26 mouse cellular contexts compared by ENCODE assay signal in the genomic region with DNA sequence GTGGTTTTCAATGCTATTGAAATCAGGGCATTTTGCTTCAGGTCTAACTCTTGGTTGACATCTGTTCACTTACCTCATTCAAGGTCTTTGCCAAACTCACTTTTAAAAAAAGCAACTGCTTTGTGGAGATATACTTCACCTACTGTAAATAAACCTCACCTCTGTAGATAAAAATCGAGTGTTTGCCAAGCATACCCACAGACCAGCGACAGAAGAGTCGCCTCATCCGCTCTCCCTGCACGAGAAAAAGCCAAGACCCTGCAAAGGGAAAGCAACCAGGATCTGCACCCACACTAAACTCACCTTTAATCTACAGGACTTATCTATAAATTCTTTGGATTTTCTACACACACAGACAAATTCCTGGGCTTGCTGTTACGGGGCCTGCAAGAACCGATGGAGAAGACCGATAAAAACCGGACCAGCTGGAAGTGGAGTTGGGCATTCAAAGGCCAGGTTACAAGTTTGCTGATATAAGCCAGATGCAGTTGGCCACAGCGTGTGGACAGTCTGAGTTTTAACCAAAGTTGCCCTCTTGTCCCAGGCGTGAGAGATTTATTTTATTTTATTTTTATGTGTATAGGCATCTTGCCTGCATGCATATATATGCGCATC. TPM values are rescaled to one million over a fixed set of nuclear protein-coding genes. Genes with fewer than 3 reads are reported as not detected.
DNase-seq lines count a peak whose midpoint lies in the region; ATAC-seq and TF ChIP-seq lines count a peak whose summit lies in the region.
"Had no signal": no experiment of that assay in that cellular context is flagged by ENCODE, and none has a peak within 500 bp of the region (broad histone marks: within the 10 kb centered on the region; RNA-seq: fewer than 3 reads in every experiment).

No protein-coding gene starts in this region.

- ATAC-seq in kidney, embryonic 15.5 days (replicated peaks; ENCODE audit: low FRiP score) = no peak
- no peak for ATAC-seq in lung, embryonic 14.5 days (ENCODE audit: insufficient read depth)
- ATAC-seq: CD4-positive, CD25-positive, alpha-beta regulatory T cell, adult 4 months; forebrain, embryonic 16.5 days; hindbrain, postnatal 0 days; intestine, embryonic 15.5 days had no signal

- H3K4me1 ChIP-seq in kidney, embryonic 15.5 days = peaks cover 47% of the 10 kb centered on the region
- peaks cover 30% of the 10 kb centered on the region for H3K4me1 ChIP-seq in lung, embryonic 14.5 days (ENCODE audit: insufficient read depth)

- H3K27ac ChIP-seq in kidney, embryonic 15.5 days = peak overlapping the region; percentile 48
- peak overlapping the region; percentile 84 for H3K27ac ChIP-seq in lung, embryonic 14.5 days (ENCODE audit: low read depth)
- H3K27ac ChIP-seq: embryonic facial prominence, embryonic 12.5 days; gastrocnemius, adult 2 months; heart, adult 2 months; hindbrain, postnatal 0 days; neural tube, embryonic 15.5 days had no signal

- no peak for DNase-seq in kidney, postnatal 36 days
- peak; percentile 51 for DNase-seq in lung, embryonic 14.5 days
- no peak for DNase-seq in lung, postnatal 14 days
- peak; percentile 73 for DNase-seq in urinary bladder, postnatal 14 days (ENCODE audit: low spot score)
- no peak for DNase-seq in urinary bladder, postnatal 4 days (ENCODE audit: low spot score in 2 of 2)
- DNase-seq in neural tube, embryonic 10.5 days (ENCODE audit: extremely low spot score, low spot score) = no peak
- DNase-seq: adrenal gland, postnatal 25 days; cerebellum, adult 11-12 months; cerebellum, adult 9-11 months; embryo, embryonic 11 days; gastrocnemius, adult 2 months; gastrocnemius, postnatal 36 days; heart, adult 2 months; kidney, adult 2 months; kidney, postnatal 14 days; midbrain, embryonic 14.5 days; retina, postnatal 1 day; right cerebral cortex, postnatal 14 days; thymus, postnatal 4 days had no signal

- H3K36me3 ChIP-seq in kidney, embryonic 15.5 days = no peaks in the 10 kb centered on the region
- H3K36me3 ChIP-seq in lung, embryonic 14.5 days (ENCODE audit: insufficient read depth) = no peaks in the 10 kb centered on the region
- H3K36me3 ChIP-seq: embryonic facial prominence, embryonic 12.5 days; intestine, embryonic 15.5 days; neural tube, embryonic 15.5 days had no signal

- H3K4me3 ChIP-seq in kidney, embryonic 15.5 days (replicated peaks) = no peak overlapping the region
- H3K4me3 ChIP-seq in lung, embryonic 14.5 days (ENCODE audit: low read depth, low read length) = no peak overlapping the region
- H3K4me3 ChIP-seq: embryonic facial prominence, embryonic 12.5 days; gastrocnemius, adult 2 months; heart, adult 2 months; intestine, embryonic 15.5 days; neural tube, embryonic 15.5 days had no signal

- H3K9ac ChIP-seq in kidney, embryonic 15.5 days = no peak overlapping the region
- H3K9ac ChIP-seq in lung, embryonic 14.5 days = no peak overlapping the region
- H3K9ac ChIP-seq: embryonic facial prominence, embryonic 12.5 days; intestine, embryonic 15.5 days; neural tube, embryonic 15.5 days had no signal

- no peak overlapping the region for H3K4me2 ChIP-seq in kidney, embryonic 15.5 days
- no peak overlapping the region for H3K4me2 ChIP-seq in lung, embryonic 14.5 days
- H3K4me2 ChIP-seq: embryonic facial prominence, embryonic 12.5 days; intestine, embryonic 15.5 days; neural tube, embryonic 15.5 days had no signal

- H3K9me3 ChIP-seq in kidney, embryonic 15.5 days (replicated peaks) = no peaks in the 10 kb centered on the region
- no peaks in the 10 kb centered on the region for H3K9me3 ChIP-seq in lung, embryonic 14.5 days (ENCODE audit: low read depth, low read length)
- H3K9me3 ChIP-seq: embryonic facial prominence, embryonic 12.5 days; intestine, embryonic 15.5 days; neural tube, embryonic 15.5 days had no signal

- WGBS in kidney, embryonic 15.5 days = 81% methylated on average over 12 of the region's 12 CpGs
- WGBS in lung, embryonic 14.5 days = 56% methylated on average over 12 of the region's 12 CpGs

- no peak for TF ChIP-seq CTCF in lung, embryonic 14.5 days (IDR thresholded peaks at IDR 0.05; ENCODE audit: low read depth)

- no peaks in the 10 kb centered on the region for H3K27me3 ChIP-seq in kidney, embryonic 15.5 days
- no peaks in the 10 kb centered on the region for H3K27me3 ChIP-seq in lung, embryonic 14.5 days (ENCODE audit: insufficient read depth, low read length)
- H3K27me3 ChIP-seq: embryonic facial prominence, embryonic 12.5 days; intestine, embryonic 15.5 days; neural tube, embryonic 15.5 days had no signal

RNA-seq across cellular contexts. Expression of gene Pofut2, which starts 39.5 kb away (rescaled TPM):
- 118 and 134 TPM in 2 replicates for polyA plus RNA-seq in kidney, embryonic 15.5 days (2015; fragmentation: Nextera tagmentation; extraction: Ambion mirVana)
- 128 and 135 TPM in 2 replicates for polyA plus RNA-seq in lung, embryonic 14.5 days (2014; fragmentation: Nextera tagmentation; extraction: Ambion mirVana)

RNA-seq across cellular contexts. Expression of gene Col18a1, which starts 53.2 kb away (rescaled TPM):
- polyA plus RNA-seq in kidney, embryonic 15.5 days (2015; fragmentation: Nextera tagmentation; extraction: Ambion mirVana) = 195 and 206 TPM in 2 replicates
- 204 and 217 TPM in 2 replicates for polyA plus RNA-seq in lung, embryonic 14.5 days (2014; fragmentation: Nextera tagmentation; extraction: Ambion mirVana)

Comparison
In these comparisons a context has a peak if more than half of its experiments do, and no peak if none do; other contexts are left out.
1. DNase-seq: peak in lung, embryonic 14.5 days (single experiment) and urinary bladder, postnatal 14 days (single experiment); none in kidney, postnatal 36 days (0 of 2), lung, postnatal 14 days (single experiment), urinary bladder, postnatal 4 days (0 of 2) and neural tube, embryonic 10.5 days (single experiment).